Mouse (Mus musculus): ENCODE measurements around the gene Evc.

Evc gene

DNA sequence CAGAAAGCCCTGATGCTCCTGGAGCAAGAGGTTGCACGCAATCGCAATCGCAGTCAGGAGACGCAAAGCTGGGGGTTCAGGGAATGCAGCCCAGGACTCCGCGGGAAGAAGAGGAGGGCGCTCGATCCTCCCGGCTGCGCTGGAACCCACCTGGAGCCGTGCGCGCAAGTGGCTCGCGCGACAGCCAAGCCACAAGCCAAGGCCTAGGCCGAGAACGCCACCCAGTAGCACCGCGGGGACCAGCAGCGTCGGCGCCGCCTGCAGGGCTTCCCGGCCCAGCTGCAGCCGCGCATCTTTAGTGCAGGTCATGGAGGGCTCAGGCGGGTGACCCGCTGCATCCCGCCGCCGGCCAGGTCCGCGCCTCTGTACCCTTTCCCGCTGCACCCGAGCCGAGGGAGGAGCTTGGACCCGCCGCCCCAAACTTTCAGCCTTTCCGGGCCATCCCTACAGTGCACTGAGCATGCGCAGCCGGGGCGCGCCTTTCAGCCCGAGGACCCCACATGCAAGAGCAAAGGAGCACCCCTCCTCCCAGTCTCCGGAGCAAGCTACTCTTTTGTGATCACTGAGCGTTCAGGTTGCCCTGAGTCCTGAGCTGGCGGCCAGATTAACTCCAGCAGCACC is at the start of gene Evc:
Evc (minus strand) TSS at position 410 of the 621 bp plus-strand sequence.
- peak; percentile 87 for DNase-seq

DNA sequence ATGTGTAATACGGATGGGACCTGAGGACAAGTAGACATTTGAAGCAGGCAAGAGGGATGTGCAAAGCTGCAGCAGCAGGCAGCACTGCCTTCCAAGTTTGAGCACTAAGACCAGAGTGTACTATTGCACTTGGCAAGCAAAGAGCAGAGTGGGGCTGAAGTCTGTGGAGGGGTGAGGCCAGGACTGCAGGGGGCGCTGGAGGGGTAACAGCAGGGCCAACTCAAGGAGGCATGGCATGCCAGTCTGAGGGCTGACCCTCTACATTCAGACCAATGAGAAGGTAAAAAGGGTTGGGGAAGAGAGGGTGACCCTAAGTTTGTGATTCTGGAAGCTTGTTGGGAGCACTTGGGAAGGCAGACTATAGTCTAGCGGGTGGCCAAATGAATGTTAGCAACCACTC is 46.9 kb upstream of the Evc start:
- DNase-seq, result peak; percentile 18

DNA sequence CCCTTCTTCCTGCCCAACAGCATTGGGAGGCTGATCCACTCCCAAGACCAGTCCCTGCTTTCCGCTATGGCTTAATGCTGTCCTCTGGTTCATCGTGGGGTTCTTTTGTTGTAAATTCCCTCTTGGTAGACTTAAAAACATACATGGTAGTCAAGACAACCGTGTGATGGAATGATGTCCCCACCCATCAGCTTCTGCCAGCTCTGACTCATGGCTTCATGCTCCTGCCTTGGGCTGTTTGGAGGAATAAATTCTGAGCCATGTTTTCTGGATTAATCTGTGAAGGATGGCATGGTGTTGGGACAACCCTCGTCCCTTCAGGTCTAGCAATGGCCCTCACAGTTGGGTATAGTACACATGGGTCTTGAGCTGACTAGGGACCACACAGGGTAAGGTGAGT is 43.9 kb upstream of the Evc start:
- DNase-seq, result no peak

DNA sequence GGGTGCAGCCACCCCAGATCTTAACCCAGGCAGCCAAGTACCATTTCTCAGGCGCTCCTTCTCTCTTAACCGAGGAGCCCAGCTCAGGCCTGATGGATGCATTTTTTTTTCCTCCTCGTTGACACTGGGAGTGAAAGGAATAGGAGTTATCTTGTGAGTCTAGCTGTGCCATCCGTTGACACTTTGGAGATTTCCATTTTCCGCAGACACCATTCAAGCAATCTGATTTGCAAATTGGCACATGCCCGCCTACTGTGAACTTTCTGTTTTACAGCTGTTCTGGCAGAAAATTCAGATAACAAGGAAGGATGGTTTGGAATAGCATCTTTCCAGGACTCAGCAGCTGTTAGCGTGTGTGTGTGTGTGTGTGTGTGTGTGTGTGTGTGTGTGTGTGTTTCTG is 40.7 kb upstream of the Evc start:
- no peak for DNase-seq

DNA sequence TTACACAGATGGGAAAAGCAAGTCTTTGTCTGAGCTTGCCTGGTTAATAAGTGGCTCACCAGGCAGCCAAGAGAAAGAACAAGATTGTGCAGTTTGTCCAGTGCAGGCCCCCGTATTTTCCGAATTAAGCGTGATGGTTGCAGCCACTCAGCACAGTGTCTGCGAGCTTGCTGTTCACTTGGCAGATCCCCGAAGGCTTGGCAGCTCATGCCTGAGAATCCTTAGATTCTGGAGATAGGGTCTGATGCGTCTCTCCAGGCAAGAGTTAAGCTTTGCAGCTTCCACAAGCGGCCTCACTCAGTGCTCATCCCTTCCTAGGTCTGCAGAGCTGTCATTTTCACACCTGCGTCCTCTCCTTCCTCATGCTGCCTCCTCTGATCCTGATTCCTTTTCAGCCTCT is 32.1 kb upstream of the Evc start:
- DNase-seq, result no peak

DNA sequence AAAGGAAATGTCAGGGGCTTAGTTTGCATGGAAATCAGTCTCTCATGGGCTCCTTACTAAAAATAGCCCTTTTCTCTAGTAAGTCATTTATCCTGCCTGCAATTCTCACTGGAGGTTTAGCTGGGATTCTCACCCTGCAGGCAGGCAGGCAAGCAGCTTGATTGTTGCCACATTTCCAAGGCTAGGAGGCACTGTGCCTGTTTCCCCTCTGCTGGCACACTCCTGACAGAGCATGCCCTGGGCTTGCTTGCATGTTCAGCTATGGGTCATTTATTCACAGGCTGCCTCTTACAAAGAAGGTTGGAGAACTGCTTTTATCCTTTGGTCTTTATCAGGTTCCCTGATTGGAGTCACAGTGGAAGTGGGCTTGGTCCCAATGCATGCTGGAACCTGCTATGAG is 29.1 kb upstream of the Evc start:
- DNase-seq, result no peak

DNA sequence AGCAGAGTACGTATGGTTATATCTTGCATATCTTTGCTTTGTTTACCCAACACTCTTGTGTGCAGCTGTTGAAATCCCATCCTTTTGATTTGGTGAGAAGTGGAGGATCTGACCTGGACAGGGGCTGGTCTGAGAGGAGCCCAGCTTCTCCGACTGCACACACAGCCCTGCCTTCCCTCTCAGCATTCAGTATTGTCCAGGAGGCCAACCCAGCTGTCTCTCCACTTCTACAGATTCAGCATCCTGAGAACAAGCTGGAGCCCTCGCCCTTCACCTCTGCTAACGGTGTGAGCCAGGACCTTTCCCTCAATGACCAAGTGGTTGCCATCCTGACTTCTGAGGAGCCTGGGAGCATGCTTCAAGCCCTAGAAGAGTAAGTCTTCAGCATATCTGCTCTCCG is 26.6 kb upstream of the Evc start:
- DNase-seq, result no peak

DNA sequence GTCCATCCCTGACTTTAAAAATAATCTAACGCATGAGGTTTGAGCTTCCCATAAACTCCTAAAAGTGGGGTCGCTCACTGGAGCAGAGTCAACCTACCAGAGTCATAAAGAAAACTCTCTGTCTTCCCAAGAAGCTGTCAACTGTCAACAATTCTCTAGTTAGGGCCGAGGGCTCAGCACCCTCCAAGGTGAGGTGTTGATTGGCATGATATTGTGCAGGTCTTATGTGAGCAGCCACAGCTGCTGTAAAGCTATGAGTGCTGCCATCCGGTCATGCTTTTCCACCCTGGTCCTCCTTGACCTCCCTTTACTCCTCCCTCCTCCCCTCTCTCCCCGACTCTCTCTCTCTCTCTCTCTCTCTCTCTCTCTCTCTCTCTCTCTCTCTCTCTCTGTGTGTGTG is 25.9 kb upstream of the Evc start:
- DNase-seq, result no peak

DNA sequence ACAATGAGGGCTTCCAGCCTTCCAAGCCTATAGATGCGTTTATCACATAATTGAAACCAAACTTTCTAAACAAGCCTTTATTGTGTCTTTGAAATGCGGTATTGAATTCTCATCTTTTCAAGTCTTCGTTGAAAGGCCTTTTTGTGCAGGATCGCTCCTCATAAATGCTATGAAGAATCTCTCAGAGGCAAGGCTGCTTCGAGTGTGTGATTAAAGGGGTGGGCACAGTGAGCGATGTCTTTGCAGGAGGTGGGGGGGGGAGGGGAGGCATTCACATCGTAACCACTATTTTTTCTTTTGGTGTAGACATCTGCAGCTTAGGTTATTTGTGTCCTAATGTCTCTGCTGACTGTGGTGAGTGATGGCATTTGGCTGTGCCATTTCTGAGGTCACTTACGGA is 19.3 kb upstream of the Evc start:
- no peak for DNase-seq

DNA sequence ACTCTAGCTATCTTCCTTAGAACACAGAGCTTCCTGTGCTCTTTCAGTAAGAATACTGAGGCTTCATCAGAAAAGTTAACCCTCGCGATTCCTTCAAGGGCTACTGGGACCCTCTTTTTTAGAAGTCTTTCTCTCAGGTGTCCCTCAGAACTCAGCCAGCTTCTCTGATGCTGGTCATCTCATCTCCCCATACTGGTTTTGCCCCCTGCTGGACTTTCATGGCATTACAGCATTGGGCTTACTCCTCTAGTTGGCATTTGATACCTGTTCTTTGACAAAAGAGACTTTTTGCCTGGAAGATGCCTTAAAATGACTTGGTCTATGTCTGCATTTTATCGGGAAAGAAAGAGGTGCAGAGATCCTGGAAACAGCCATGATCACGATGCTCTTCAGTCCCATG is 17.7 kb upstream of the Evc start:
- DNase-seq, result peak; percentile 82

DNA sequence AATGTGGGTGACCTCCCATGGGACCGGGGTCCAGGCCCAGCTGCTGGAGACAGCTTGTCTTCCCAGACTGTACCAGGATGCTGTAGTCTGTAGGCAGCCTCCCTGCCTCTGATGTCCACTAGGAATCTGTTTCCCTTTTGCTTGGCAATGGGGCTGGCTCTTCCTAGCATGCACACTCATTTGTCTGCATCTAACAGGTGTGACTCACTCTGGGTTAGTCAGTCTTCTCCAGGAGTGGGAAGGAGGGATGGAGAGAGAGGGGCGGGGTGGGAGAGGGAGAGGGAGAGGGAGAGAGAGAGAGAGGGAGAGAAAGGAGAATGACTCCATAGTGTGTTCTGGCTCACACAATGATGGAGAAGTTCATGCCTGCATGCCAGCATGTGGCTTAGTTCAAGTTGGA is 15.1 kb upstream of the Evc start:
- no peak for DNase-seq

DNA sequence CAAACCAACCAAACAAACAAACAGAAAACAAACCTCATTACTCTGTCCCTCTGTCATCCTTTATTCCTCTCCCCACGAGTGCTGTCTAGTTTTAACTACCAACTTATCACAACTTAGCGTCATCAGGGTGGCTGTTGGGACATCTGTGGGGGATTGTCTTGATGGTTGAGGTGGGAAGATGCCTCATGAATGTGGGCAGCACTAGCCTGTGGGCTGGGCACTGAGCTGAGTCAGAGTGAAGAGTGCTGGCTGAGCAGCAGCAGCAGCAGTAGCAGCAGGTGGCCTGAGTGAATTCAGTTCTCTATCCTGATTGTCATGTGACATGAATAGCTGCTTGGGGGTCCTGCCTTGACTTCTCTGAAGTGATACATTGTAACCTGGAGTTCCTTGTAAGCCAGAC is 7.3 kb upstream of the Evc start:
- DNase-seq, result no peak

DNA sequence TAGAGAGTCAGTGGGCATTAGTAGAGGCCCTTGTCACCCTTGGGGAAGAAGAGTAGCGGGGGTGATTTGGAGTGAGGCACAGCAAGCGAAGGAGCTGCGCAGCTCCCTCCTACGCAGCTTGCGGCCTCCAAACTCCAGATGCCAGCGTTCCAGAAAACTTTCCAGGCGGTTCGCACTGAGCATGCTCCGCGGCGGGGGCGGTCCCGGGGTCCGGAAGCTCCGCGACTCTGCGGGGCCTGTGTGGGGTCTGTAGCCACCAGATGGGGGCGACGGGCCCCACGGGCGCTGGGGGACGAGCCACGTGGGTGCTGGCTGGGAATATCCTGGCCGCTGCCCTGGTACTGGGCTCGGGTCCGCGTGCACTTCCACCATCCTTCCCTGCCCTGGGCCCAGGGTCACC is 1.6 kb upstream of the Evc start, which contains the start of gene Evc2:
Evc2 (plus strand) TSS at position 212 of the 400 bp plus-strand sequence.
- DNase-seq, result peak; percentile 90

DNA sequence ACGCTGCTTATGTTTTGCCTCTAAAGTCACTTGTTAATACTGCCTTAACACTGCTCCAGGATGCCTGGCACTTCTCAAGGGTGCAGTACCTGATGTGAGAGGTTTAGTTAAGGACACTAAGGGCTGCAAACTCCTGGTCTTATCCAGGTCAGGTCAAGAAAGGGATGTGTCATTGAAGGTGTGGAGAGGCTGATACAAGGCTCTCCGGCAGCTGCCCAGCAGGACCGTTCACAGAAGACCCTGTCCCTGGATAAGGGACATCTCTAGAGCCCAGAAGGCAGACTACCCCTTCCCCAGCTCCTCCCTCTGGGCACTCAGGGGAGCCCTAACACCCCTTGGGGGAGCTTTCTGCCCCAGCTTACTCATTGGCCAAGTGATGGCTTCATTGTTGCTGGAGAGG is 1.0 kb upstream of the Evc start:
- DNase-seq, result no peak

DNA sequence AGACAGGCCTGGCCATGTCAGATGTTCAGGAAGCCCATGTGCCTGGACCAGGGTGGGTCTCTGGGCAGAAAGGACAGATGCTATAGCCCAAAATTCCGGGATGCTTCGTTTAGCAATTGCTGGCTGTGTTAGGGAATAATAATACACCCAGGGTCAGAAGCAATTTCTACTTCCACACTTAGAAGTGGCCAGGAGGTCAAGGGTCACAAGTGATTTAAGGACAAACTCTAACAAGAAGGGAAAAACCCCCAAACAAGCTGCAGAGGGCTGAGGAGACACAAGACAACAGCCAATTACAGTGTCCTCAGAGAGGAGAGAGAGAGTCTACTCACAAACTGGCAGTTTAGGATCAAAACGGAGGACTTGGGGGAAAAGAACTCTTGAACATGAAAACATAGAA is 1.6 kb downstream of the Evc start:
- DNase-seq, result no peak

DNA sequence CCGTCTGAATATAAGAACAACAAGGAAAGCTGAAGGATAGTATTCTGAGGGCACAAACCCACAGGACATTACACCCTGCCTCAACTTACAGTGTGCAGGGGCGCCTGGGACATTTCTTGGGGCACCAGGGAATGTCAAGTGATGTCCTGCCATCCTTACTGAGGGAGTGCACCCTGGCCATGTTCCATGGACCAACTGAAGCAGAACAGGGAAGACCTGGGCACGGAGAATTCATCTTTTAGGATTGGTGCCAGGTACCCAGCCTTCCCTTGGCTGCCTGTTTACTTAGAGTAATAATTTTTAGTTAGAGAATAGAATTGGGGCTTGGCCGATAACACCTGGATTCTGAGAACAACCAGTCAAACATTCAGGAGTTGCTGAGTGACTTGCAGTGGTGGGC is 4.6 kb downstream of the Evc start:
- DNase-seq, result peak; percentile 43

DNA sequence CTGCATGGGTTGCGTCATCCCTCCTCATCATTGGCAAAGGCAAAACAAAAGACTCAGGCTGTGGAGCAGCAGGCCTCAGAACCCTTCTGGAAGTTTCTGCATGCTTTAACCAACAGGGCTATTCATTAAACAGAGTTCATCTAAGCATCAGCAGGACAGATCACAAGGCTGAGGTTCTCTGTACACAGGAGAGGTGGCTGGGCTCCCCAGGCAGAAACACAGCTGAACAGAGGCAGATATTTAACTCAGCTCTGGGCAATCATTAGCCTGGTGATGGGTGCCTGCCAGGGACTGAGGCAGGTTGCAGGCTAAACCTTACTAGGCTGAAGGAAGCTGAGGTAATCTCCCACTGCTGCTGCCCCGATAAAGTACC is 5.6 kb downstream of the Evc start:
- DNase-seq, result peak; percentile 82

DNA sequence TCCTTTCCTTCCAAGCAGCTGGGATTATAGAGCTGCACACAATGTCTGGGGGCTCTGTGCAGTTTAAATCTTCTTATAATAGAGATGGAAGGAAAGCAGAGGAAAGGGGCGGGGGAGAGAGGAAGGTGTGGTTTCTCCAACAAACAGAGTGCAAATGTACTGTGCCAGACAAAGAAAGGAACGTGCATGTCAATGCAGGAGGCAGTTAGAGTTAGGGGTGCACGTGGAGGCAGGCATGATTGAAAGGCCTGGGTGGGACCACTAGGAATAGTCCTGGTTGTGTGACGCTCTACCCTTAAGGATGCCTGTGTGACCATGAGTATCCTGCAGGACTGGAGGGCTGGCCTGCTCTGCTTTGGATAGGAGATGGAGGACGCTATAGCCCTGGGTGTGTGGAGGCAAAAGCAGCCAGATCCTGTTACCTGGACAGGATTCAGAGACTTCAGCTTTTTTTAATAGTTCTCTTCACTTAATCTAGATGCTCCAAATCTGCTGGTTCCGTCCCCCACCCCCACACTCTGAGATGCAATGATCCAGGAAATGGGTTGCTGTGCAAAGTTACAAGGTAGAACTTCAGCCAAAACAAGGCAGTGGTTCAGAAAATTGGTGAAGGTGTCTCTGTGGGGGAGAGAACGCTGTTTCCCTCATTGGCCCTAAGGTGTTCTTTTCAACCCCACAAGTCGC is 6.1 kb downstream of the Evc start:
- DNase-seq, result no peak

DNA sequence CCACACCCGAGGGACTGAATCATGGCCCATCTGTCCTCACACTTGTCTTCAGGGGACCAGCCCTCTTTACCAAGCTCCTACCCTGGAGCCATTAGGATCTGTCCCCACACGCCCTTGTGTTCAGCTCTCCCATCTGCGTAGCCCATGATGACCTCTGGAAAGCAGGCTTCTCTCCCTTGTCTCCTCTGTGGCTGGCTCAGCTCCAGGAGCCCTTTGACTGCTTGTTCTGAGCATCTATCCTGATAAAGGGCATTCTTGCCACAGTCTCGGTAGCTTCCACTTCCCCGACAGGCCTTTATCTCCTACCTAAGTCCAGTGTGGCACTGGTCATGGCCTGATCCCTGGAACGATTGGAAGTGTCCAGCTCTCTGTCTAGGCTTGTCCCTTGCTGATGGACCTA is 10.0 kb downstream of the Evc start:
- DNase-seq, result peak; percentile 58

DNA sequence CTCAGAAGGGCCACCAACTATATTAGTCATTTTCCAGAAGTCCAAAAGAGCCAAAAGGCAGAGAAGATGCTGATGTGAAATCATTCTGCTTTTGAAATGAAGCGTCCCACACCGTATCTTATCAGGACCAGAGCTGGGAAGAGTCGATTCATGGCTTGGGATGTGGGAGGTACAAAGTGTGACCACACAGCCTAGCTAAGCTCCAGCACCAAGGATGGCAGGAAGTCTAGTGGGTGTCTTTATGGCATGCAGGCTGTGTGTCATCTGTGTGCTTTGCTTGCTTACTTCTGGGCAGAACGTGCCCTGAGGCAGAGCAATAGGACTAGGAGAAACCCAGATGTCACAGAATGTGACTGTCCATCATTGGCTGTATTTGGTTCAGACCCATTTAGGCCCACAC is 15.9 kb downstream of the Evc start:
- no peak for DNase-seq

DNA sequence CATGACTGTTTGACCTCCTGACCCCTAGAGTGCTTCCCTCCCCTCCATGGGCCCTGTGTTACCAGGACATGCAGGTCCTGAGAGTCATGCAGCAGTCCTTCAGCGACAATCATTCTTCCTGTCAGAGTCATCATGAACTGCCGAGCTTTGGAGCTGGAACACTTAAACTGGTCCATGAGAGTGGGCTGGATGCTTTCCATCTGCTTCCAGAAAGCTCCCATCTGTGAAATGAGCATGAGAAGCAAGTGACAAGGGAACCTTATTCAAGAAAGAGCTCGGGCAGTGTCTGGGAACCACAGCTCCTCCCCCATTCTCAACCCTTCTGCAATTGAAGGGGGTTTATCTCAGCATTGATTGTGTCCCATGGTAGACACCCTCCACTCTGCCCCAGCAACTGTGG is 16.5 kb downstream of the Evc start:
- no peak for DNase-seq

DNA sequence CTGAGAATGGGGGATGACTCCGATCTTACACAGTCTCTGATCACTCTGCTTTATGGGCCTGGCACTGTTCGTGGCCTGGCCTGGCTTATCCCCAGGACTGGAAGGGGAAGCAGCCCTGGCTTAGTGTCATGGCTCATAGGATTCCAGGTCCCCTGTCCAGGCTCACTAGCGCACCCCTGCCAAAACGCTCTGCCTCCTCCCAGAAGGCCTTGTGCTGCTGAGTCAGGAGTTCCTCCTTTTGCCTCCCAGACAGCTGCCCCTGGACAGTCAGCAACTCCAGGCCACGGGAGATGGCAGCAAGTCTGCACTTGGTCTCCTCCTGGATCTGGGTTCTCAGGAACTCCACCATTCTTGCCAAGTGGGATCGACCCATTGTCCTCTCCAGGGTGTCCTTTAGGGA is 18.0 kb downstream of the Evc start:
- DNase-seq, result no peak

DNA sequence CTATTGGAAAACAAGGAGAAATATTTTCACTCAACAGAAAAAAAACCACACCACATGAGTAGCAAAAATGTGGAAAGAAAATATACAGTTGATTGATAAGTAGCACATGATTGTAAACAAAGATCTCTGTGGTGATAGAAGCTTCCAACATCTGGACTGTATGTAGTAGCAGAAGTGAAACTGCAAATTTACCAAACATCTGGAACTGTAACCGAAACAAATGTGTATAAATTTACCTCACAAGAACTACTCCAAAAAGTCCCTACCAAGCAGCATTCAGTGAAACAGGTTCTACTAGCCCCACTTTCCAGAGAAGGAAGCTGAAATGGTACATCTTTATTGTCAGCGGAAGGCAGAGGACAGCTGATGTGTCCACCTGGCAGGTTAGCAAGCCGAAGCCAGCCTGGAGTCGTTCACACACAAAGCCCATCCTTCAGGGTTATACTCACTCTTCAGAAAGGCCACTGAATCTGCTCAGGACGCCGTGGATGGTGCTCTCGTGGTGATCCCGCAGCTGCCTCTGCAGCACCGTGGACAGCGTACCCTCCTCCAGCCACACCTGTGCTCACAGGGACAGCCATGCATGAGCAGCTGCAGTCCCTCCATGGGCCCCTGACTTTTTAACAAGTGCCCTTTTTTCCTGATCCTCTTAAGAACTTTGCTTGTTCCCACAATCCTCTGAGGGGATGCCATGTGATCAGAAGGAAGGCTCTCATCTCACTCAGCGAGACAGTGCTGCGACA is 23.5 kb downstream of the Evc start:
- DNase-seq, result no peak

DNA sequence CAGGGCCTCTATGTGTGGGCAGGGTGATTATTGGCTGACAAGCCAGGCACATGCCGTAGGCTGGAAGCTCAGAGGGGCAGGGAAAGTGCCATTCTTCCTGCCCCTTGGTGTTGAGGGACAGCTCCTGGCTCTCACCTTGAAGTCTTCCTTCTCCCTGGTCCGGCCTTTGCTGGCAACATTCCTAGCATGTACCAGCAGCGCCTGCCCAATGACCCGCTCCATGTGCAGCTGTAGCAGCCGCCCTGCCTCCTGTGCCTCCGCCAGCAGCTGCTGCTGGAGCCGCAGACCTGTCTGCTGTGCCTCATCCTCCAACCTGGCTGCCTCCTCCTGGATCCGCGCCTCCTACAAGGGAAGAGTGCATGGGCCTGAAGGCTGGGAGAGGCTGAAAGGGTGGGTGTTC is 26.7 kb downstream of the Evc start:
- peak; percentile 18 for DNase-seq
